Mouse (Mus musculus) MEL (cell line): ENCODE results near the gene Ermap. TPM values are rescaled to one million over a fixed set of nuclear protein-coding genes. Genes with fewer than 3 reads are reported as not detected.

Experiments used
- DNase-seq: peaks from one replicate; pipeline ENCODE4 v3.0.0; 2011; ENCODE audit warnings: low read depth, low spot score
- H3K27ac ChIP-seq: 2 replicates; pipeline ENCODE4 v1.5.1; 2012; ENCODE audit warnings: low read depth, mild to moderate bottlenecking, control low read depth, low read length, moderate library complexity; ENCODE audit not compliant: control insufficient read depth
- H3K27me3 ChIP-seq, 2 experiments: fragments of 150-350 bp in 1 of 2; sonication (generic) in 1 of 2; 2 replicates each; pipeline ENCODE4 v1.6.1; 2012; ENCODE audit warnings: low read length in 2 of 2, mild to moderate bottlenecking in 2 of 2, improper control_type of control experiment in 1 of 2, moderate library complexity in 1 of 2; ENCODE audit not compliant: insufficient read depth in 2 of 2, control insufficient read depth in 1 of 2
- H3K36me3 ChIP-seq, 2 experiments: 2 replicates each; pipeline ENCODE4 v1.6.1; 2012 to 2014; ENCODE audit warnings: low read length in 2 of 2, improper control_type of control experiment in 1 of 2, inconsistent platforms in 1 of 2, mild to moderate bottlenecking in 1 of 2; ENCODE audit not compliant: insufficient read depth in 2 of 2, control insufficient read depth in 1 of 2
- H3K4me1 ChIP-seq, 2 experiments: fragments of 150-350 bp in 1 of 2; sonication (generic) in 1 of 2; 2 replicates each; pipeline ENCODE4 v1.6.1; 2012; ENCODE audit warnings: low read length in 2 of 2, improper control_type of control experiment in 1 of 2, mild to moderate bottlenecking in 1 of 2; ENCODE audit not compliant: insufficient read depth in 2 of 2, control insufficient read depth in 1 of 2
- H3K4me3 ChIP-seq, 2 experiments: fragments of 150-350 bp in 1 of 2; sonication (generic) in 1 of 2; 2 replicates each; pipeline ENCODE4 v1.5.1; 2012; ENCODE audit warnings: low read depth in 2 of 2, low read length in 2 of 2, mild to moderate bottlenecking in 2 of 2, moderate library complexity in 2 of 2, control low read depth in 1 of 2, improper control_type of control experiment in 1 of 2; ENCODE audit not compliant: control insufficient read depth in 1 of 2, insufficient read depth in 1 of 2
- H3K79me2 ChIP-seq: 2 replicates; pipeline ENCODE4 v1.6.1; 2012; ENCODE audit warnings: mild to moderate bottlenecking, low read length, moderate library complexity; ENCODE audit not compliant: control insufficient read depth, poor library complexity, insufficient read depth
- H3K9ac ChIP-seq: 2 replicates; pipeline ENCODE4 v1.6.1; 2012; ENCODE audit warnings: low read depth, mild to moderate bottlenecking, control low read depth, low read length, moderate library complexity; ENCODE audit not compliant: control insufficient read depth, poor library complexity, severe bottlenecking
- H3K9me3 ChIP-seq: fragments of 150-350 bp; sonication (generic); replicated peaks from 2 replicates; pipeline ENCODE4 v1.6.1; 2012; ENCODE audit warnings: mild to moderate bottlenecking, low read length, improper control_type of control experiment, moderate library complexity; ENCODE audit not compliant: insufficient read depth
- CTCF ChIP-seq, 3 experiments: IDR thresholded peaks in 2 of 3; conservative IDR thresholded peaks in 1 of 3; 2 replicates each; pipeline ENCODE4 v1.5.1; 2011 to 2012; ENCODE audit warnings: low read length in 3 of 3, low read depth in 2 of 3, mild to moderate bottlenecking in 2 of 3, improper control_type of control experiment in 1 of 3, inconsistent platforms in 1 of 3, mixed read lengths in 1 of 3, moderate library complexity in 1 of 3; ENCODE audit not compliant: control insufficient read depth in 1 of 3, insufficient read depth in 1 of 3, poor library complexity in 1 of 3, severe bottlenecking in 1 of 3
- E2F4 ChIP-seq: IDR thresholded peaks from 2 replicates; pipeline ENCODE4 v1.6.1; 2011; ENCODE audit warnings: low read depth, low read length, improper control_type of control experiment, borderline replicate concordance
- EP300 ChIP-seq, 2 experiments: IDR thresholded peaks; 2 replicates each; pipeline ENCODE4 v1.6.1; 2011; ENCODE audit warnings: improper control_type of control experiment in 2 of 2, low read length in 2 of 2, low read depth in 1 of 2, mild to moderate bottlenecking in 1 of 2
- ETS1 ChIP-seq: IDR thresholded peaks from 2 replicates; pipeline ENCODE4 v1.6.1; 2012; ENCODE audit warnings: low read depth, mild to moderate bottlenecking, inconsistent platforms, low read length, improper control_type of control experiment, moderate library complexity
- HCFC1 ChIP-seq: IDR thresholded peaks from 2 replicates; pipeline ENCODE4 v1.6.1; 2012; ENCODE audit warnings: low read depth, mild to moderate bottlenecking, inconsistent platforms, low read length, improper control_type of control experiment, moderate library complexity
- KAT2A ChIP-seq: conservative IDR thresholded peaks from 2 replicates; pipeline ENCODE4 v1.6.1; 2012; ENCODE audit warnings: low read depth, low read length, improper control_type of control experiment, inconsistent platforms
- MAX ChIP-seq: IDR thresholded peaks from 2 replicates; pipeline ENCODE4 v1.6.1; 2011; ENCODE audit warnings: low read length, improper control_type of control experiment
- MAZ ChIP-seq: IDR thresholded peaks from 2 replicates; pipeline ENCODE4 v1.6.1; 2012; ENCODE audit warnings: low read depth, mild to moderate bottlenecking, inconsistent platforms, low read length, improper control_type of control experiment
- MYB ChIP-seq: IDR thresholded peaks from 2 replicates; pipeline ENCODE4 v1.6.1; 2011; ENCODE audit warnings: mild to moderate bottlenecking, low read depth, low read length, improper control_type of control experiment
- MYC ChIP-seq: IDR thresholded peaks from 2 replicates; pipeline ENCODE4 v1.6.1; 2011; ENCODE audit warnings: low read depth, mild to moderate bottlenecking, low read length, improper control_type of control experiment, moderate library complexity
- NELFE ChIP-seq: IDR thresholded peaks from 2 replicates; pipeline ENCODE4 v1.6.1; 2011; ENCODE audit warnings: low read depth, low read length, improper control_type of control experiment
- NRF1 ChIP-seq: IDR thresholded peaks from 2 replicates; pipeline ENCODE4 v1.6.1; 2014; ENCODE audit warnings: low read depth, mild to moderate bottlenecking, inconsistent platforms, low read length, improper control_type of control experiment, moderate library complexity; ENCODE audit not compliant: poor library complexity, insufficient read depth, severe bottlenecking
- POLR2A ChIP-seq, 2 experiments: IDR thresholded peaks; 2 replicates each; pipeline ENCODE4 v1.6.1; 2011 to 2012; ENCODE audit warnings: low read length in 2 of 2, mild to moderate bottlenecking in 2 of 2, control low read depth in 1 of 2, improper control_type of control experiment in 1 of 2, low read depth in 1 of 2, moderate library complexity in 1 of 2; ENCODE audit not compliant: control insufficient read depth in 1 of 2, insufficient read depth in 1 of 2, poor library complexity in 1 of 2
- RAD21 ChIP-seq: IDR thresholded peaks from 2 replicates; pipeline ENCODE4 v1.6.1; 2011; ENCODE audit warnings: mild to moderate bottlenecking, low read depth, low read length, improper control_type of control experiment
- RCOR1 ChIP-seq: IDR thresholded peaks from 2 replicates; pipeline ENCODE4 v1.6.1; 2012; ENCODE audit warnings: low read depth, mild to moderate bottlenecking, inconsistent platforms, low read length, improper control_type of control experiment
- SIN3A ChIP-seq: IDR thresholded peaks from 2 replicates; pipeline ENCODE4 v1.6.1; 2012; ENCODE audit warnings: low read length, improper control_type of control experiment, inconsistent platforms
- SMC3 ChIP-seq: IDR thresholded peaks from 2 replicates; pipeline ENCODE4 v1.6.1; 2011; ENCODE audit warnings: low read depth, low read length, improper control_type of control experiment
- TAL1 ChIP-seq: IDR thresholded peaks from 2 replicates; pipeline ENCODE4 v1.6.1; 2012; ENCODE audit warnings: mild to moderate bottlenecking, inconsistent platforms, low read length, moderate library complexity, mixed read lengths
- UBTF ChIP-seq: IDR thresholded peaks from 2 replicates; pipeline ENCODE4 v1.6.1; 2012; ENCODE audit warnings: low read depth, mild to moderate bottlenecking, inconsistent platforms, low read length, improper control_type of control experiment, moderate library complexity, borderline replicate concordance; ENCODE audit not compliant: insufficient read depth
- USF1 ChIP-seq: IDR thresholded peaks from 2 replicates; pipeline ENCODE4 v1.6.1; 2014; ENCODE audit warnings: low read depth, mild to moderate bottlenecking, inconsistent platforms, low read length, improper control_type of control experiment, moderate library complexity
- ZC3H11A ChIP-seq: IDR thresholded peaks from 2 replicates; pipeline ENCODE4 v1.6.1; 2012; ENCODE audit warnings: low read depth, mild to moderate bottlenecking, inconsistent platforms, low read length, improper control_type of control experiment
- polyA plus RNA-seq, 2 experiments: library from polyadenylated mRNA; stranded (reverse) in 1 of 2; unstranded in 1 of 2; fragments of >175 nt in 1 of 2; fragments of >200 nt in 1 of 2; gene quantifications; 2 replicates each; pipeline versions ENCODE4 v1.2.1 to v1.2.4; 2012; ENCODE audit warnings: low replicate concordance in 2 of 2, low read depth in 1 of 2; ENCODE audit not compliant: insufficient read length in 2 of 2, insufficient read depth in 1 of 2, missing spikeins in 1 of 2
- total RNA-seq: library from RNA; depleted of rRNA; stranded (reverse); fragments of 300-350 nt; gene quantifications from 2 replicates; pipeline ENCODE4 v1.2.3, GENCODE M21; 2012

Gene Ermap
- total and polyA plus RNA-seq, 3 experiments: 44.1 to 247 (median 138) TPM

DNA sequence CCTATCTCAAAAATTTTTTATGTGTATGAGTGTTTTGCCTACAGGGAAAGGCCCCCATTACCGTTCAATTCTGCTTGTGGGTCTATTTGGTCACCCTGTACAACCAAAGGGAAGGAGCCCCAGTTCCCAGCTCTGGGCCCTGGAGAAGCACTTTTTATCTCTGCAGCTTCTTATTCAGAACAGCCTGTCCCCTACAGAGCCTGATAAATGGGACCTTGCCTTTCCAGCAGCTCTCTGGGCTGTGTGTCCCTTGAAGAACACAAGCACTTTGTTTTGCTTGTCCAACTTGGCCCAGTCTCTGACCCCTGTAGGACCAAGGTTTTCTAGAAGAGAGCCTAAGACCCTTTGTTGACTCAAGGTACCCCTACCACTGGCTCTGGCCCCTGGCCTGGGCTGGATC is 60.7 kb downstream of the Ermap start:
- H3K36me3 ChIP-seq: peaks cover 3 to 15% of the 10 kb centered on the region in 2 experiments
- peaks cover 7 to 27% of the 10 kb centered on the region in 2 experiments; a peak in 3 of 4 replicates for H3K4me1 ChIP-seq
- H3K9ac ChIP-seq: no peak overlapping the region
- H3K27ac ChIP-seq: no peak overlapping the region
- TF ChIP-seq SMC3 (no peak), USF1 (no peak), NELFE (no peak), KAT2A (no peak), E2F4 (no peak), ZC3H11A (no peak), SIN3A (no peak), POLR2A (IDR thresholded peaks at IDR 0.05; ENCODE audit: control insufficient read depth in 1 of 2, insufficient read depth in 1 of 2, low read depth in 1 of 2, low read length in 2 of 2, poor library complexity in 1 of 2) (no peak), NRF1 (no peak), UBTF (no peak), MAX (no peak), MYB (no peak), ETS1 (no peak), CTCF (IDR thresholded peaks at IDR 0.05 in 2 of 3, conservative IDR thresholded peaks at IDR 0.05 in 1 of 3; ENCODE audit: control insufficient read depth in 1 of 3, insufficient read depth in 1 of 3, low read depth in 2 of 3, low read length in 3 of 3, poor library complexity in 1 of 3, severe bottlenecking in 1 of 3) (no peak), MYC (no peak), RAD21 (no peak), HCFC1 (no peak), EP300 (IDR thresholded peaks at IDR 0.05; ENCODE audit: low read depth in 1 of 2, low read length in 2 of 2) (no peak), MAZ (no peak), TAL1 (no peak)
- no peak for DNase-seq
- H3K79me2 ChIP-seq: no peaks in the 10 kb centered on the region
- no peak overlapping the region for H3K4me3 ChIP-seq
- no peaks in the 10 kb centered on the region for H3K9me3 ChIP-seq
- H3K27me3 ChIP-seq: no peaks in the 10 kb centered on the region

- TF ChIP-seq RCOR1: no peak
- no peak for TF ChIP-seq KAT2A
- no peak for TF ChIP-seq ETS1
- TF ChIP-seq SIN3A: 0 out of 2 replicates have a peak, but pooled peaks have one; percentile 24
- TF ChIP-seq, all 39 proteins: peak for 1
- Histone ChIP-seq H3K36me3 (peaks cover 3 to 15% of the 10 kb centered on the region in 2 experiments), H3K9me3 (no peaks in the 10 kb centered on the region), H3K4me1 (peaks cover 7 to 27% of the 10 kb centered on the region in 2 experiments; a peak in 3 of 4 replicates), H3K79me2 (no peaks in the 10 kb centered on the region), H3K27me3 (no peaks in the 10 kb centered on the region), H3K9ac (no peak overlapping the region), H3K4me3 (no peak overlapping the region), H3K27ac (no peak overlapping the region)
- no peak for DNase-seq
Observed at GRCm38 (mm10) chr4:119128547-119128946, 61.3 kb downstream of the Ermap start.
